Mouse (Mus musculus): ENCODE data around the gene Gm20388.

DNA sequence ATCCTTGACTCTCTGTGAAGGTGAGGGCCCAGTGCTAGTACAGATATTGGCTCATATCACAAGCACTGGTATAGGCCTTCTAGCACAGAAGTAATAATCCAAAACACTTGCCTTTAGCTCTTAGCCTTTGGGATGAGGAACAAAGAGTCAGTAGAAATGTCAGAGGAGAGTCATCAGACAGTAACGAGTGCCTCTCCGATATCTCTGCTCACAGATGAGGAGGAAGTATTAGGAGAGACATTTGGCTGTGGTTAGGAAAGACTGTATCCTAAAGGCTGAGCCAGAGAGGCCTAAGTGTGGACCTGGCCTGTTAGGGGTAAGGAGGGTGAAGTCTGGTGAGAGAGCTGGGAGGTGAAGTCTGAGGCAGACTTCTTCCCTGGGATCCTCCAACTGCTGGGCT, 3531.1 kb downstream of the Gm20388 start:
- no peak for TF ChIP-seq MAFK (IDR thresholded peaks at IDR 0.05; ENCODE audit: insufficient read depth, low read depth, low read length)
- TF ChIP-seq ZNF384 (IDR thresholded peaks at IDR 0.05; ENCODE audit: low read depth, low read length) = no peak
